22 mouse cellular contexts compared by ENCODE assay signal in the genomic region with DNA sequence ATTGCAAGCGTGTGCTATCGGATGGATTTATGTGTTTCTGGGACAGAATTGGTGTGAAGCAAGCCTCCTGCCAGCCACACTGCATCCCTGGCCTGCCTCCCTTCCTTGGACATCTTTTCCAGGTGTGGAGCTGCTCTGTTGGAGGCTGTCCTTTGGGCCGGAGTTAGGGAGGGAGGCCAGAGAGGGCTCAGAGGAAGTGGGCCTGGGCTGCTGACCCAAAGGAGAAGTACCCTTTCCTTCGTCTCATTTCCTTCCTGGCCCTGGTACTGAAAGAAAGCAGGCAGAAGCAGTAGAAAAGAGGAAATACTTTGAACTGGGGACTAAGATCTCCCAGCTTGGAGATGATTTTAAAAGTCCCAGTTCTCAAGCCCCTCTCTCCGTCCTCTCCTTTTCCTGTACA. TPM values are rescaled to one million over a fixed set of nuclear protein-coding genes. Genes with fewer than 3 reads are reported as not detected.
DNase-seq lines count a peak whose midpoint lies in the region; ATAC-seq and TF ChIP-seq lines count a peak whose summit lies in the region.
"Had no signal": no experiment of that assay in that cellular context is flagged by ENCODE, and none has a peak within 500 bp of the region (broad histone marks: within the 10 kb centered on the region; RNA-seq: fewer than 3 reads in every experiment).

No protein-coding gene starts in this region.

- H3K9me3 ChIP-seq in limb, embryonic 15.5 days, result no peaks in the 10 kb centered on the region
- H3K9me3 ChIP-seq in limb, embryonic 10.5 days (replicated peaks), result no peaks in the 10 kb centered on the region
- H3K9me3 ChIP-seq in liver, embryonic 11.5 days (ENCODE audit: control insufficient read depth, low read length), result no peaks in the 10 kb centered on the region
- H3K9me3 ChIP-seq in forebrain, embryonic 11.5 days (ENCODE audit: control insufficient read depth, low read length), result no peaks in the 10 kb centered on the region
- H3K9me3 ChIP-seq: embryonic facial prominence, embryonic 15.5 days; heart, embryonic 13.5 days; limb, embryonic 13.5 days; midbrain, embryonic 15.5 days; neural tube, embryonic 15.5 days had no signal

- H3K36me3 ChIP-seq in limb, embryonic 15.5 days, result peaks cover 3% of the 10 kb centered on the region; the same call in 1 of the 2 replicates
- H3K36me3 ChIP-seq in limb, embryonic 10.5 days, result peaks cover 14% of the 10 kb centered on the region
- H3K36me3 ChIP-seq in liver, embryonic 11.5 days (ENCODE audit: control insufficient read depth, insufficient read depth, low read length), result peaks cover 8% of the 10 kb centered on the region
- no peaks in the 10 kb centered on the region for H3K36me3 ChIP-seq in forebrain, embryonic 11.5 days (ENCODE audit: control insufficient read depth, insufficient read depth, low read length)
- H3K36me3 ChIP-seq: embryonic facial prominence, embryonic 15.5 days; midbrain, embryonic 15.5 days had no signal

- TF ChIP-seq CTCF in bone marrow, adult 2 months (IDR thresholded peaks at IDR 0.05; ENCODE audit: control insufficient read depth, insufficient read depth, low read length), result no peak

- DNase-seq in limb, embryonic 10.5 days (ENCODE audit: low spot score), result no peak
- no peak for DNase-seq in liver, embryonic 11.5 days (ENCODE audit: low spot score)
- no peak for DNase-seq in gastrocnemius, postnatal 25 days
- DNase-seq in forebrain, embryonic 11.5 days (ENCODE audit: low spot score), result no peak
- no peak for DNase-seq in urinary bladder, postnatal 4 days (ENCODE audit: low spot score in 2 of 2)
- DNase-seq: adrenal gland, adult 2 months; cerebellum, adult 11 months; cerebellum, postnatal 25 days; gastrocnemius, adult 2 months; kidney, adult 18-20 months; retina, postnatal 1 day; thymus, postnatal 25 days had no signal

- WGBS in limb, embryonic 15.5 days, result 86% methylated on average over 5 of the region's 5 CpGs
- 89% methylated on average over 5 of the region's 5 CpGs for WGBS in limb, embryonic 10.5 days
- 38% methylated on average over 5 of the region's 5 CpGs for WGBS in bone marrow, adult 2 months
- 82% methylated on average over 5 of the region's 5 CpGs for WGBS in liver, embryonic 11.5 days
- WGBS in forebrain, embryonic 11.5 days, result 90% methylated on average over 5 of the region's 5 CpGs

- H3K27me3 ChIP-seq in limb, embryonic 15.5 days, result no peaks in the 10 kb centered on the region
- H3K27me3 ChIP-seq in limb, embryonic 10.5 days (ENCODE audit: low read depth, poor library complexity, severe bottlenecking), result no peaks in the 10 kb centered on the region
- H3K27me3 ChIP-seq in liver, embryonic 11.5 days (replicated peaks; ENCODE audit: control insufficient read depth, insufficient read depth, low read length), result no peaks in the 10 kb centered on the region
- H3K27me3 ChIP-seq in forebrain, embryonic 11.5 days (ENCODE audit: control insufficient read depth, insufficient read depth, low read length), result no peaks in the 10 kb centered on the region
- H3K27me3 ChIP-seq: embryonic facial prominence, embryonic 15.5 days; heart, embryonic 13.5 days; limb, embryonic 13.5 days; midbrain, embryonic 15.5 days; neural tube, embryonic 15.5 days had no signal

- no peak overlapping the region for H3K4me2 ChIP-seq in limb, embryonic 15.5 days
- no peak overlapping the region for H3K4me2 ChIP-seq in liver, embryonic 11.5 days
- no peak overlapping the region for H3K4me2 ChIP-seq in forebrain, embryonic 11.5 days (ENCODE audit: low read depth, low read length, severe bottlenecking)
- H3K4me2 ChIP-seq: embryonic facial prominence, embryonic 15.5 days; heart, embryonic 13.5 days; limb, embryonic 13.5 days; midbrain, embryonic 15.5 days; neural tube, embryonic 15.5 days had no signal

- no peak overlapping the region for H3K4me3 ChIP-seq in limb, embryonic 15.5 days
- H3K4me3 ChIP-seq in limb, embryonic 10.5 days, result no peak overlapping the region
- no peak overlapping the region for H3K4me3 ChIP-seq in bone marrow, adult 2 months (replicated peaks; ENCODE audit: control insufficient read depth, low read depth, low read length)
- H3K4me3 ChIP-seq in liver, embryonic 11.5 days (ENCODE audit: low read depth, low read length), result no peak overlapping the region
- no peak overlapping the region for H3K4me3 ChIP-seq in forebrain, embryonic 11.5 days (ENCODE audit: low read depth, low read length)
- H3K4me3 ChIP-seq: embryonic facial prominence, embryonic 15.5 days; gastrocnemius, adult 2 months; heart, embryonic 13.5 days; limb, embryonic 13.5 days; midbrain, embryonic 15.5 days; neural tube, embryonic 15.5 days had no signal

- H3K9ac ChIP-seq in limb, embryonic 15.5 days, result no peak overlapping the region
- H3K9ac ChIP-seq in liver, embryonic 11.5 days (ENCODE audit: low read depth, low read length), result no peak overlapping the region
- no peak overlapping the region for H3K9ac ChIP-seq in forebrain, embryonic 11.5 days (ENCODE audit: low read length)
- H3K9ac ChIP-seq: embryonic facial prominence, embryonic 15.5 days; heart, embryonic 13.5 days; limb, embryonic 13.5 days; midbrain, embryonic 15.5 days; neural tube, embryonic 15.5 days had no signal

- 0 out of 2 replicates have a peak, but pooled peaks have one; percentile 27 for TF ChIP-seq POLR2A in bone marrow, adult 2 months (IDR thresholded peaks at IDR 0.05; ENCODE audit: borderline replicate concordance, control insufficient read depth, low read depth, low read length)

- no peak for ATAC-seq in limb, embryonic 15.5 days (ENCODE audit: insufficient number of reproducible peaks, low FRiP score, low TSS enrichment, low read depth)
- no peak for ATAC-seq in liver, embryonic 11.5 days (replicated peaks; ENCODE audit: low FRiP score)
- peak; percentile 74 for ATAC-seq in megakaryocyte, adult 5-6 weeks (ENCODE audit: poor library complexity, severe bottlenecking)
- ATAC-seq in forebrain, embryonic 11.5 days (replicated peaks; ENCODE audit: low FRiP score), result no peak
- ATAC-seq: lung, postnatal 0 days; midbrain, embryonic 15.5 days had no signal

- 0 out of 2 replicates have a peak overlapping the region, but pooled peaks have one; percentile 7 for H3K27ac ChIP-seq in limb, embryonic 15.5 days
- no peak overlapping the region for H3K27ac ChIP-seq in limb, embryonic 10.5 days
- H3K27ac ChIP-seq in bone marrow, adult 2 months (ENCODE audit: control insufficient read depth, insufficient read depth, low read depth, low read length, poor library complexity), result peak overlapping the region; percentile 69
- peak overlapping the region; percentile 8; the same call in 1 of the 2 replicates for H3K27ac ChIP-seq in liver, embryonic 11.5 days (ENCODE audit: low read depth, low read length)
- H3K27ac ChIP-seq in forebrain, embryonic 11.5 days (ENCODE audit: low read depth, low read length), result no peak overlapping the region
- H3K27ac ChIP-seq: embryonic facial prominence, embryonic 15.5 days; kidney, postnatal 0 days; limb, embryonic 13.5 days; midbrain, embryonic 15.5 days; neural tube, embryonic 15.5 days had no signal

- H3K4me1 ChIP-seq in limb, embryonic 15.5 days, result peaks cover 56% of the 10 kb centered on the region
- peaks cover 59% of the 10 kb centered on the region for H3K4me1 ChIP-seq in limb, embryonic 10.5 days
- peaks cover 22% of the 10 kb centered on the region for H3K4me1 ChIP-seq in bone marrow, adult 2 months (ENCODE audit: control insufficient read depth, insufficient read depth, low read length)
- peaks cover 33% of the 10 kb centered on the region for H3K4me1 ChIP-seq in liver, embryonic 11.5 days (replicated peaks; ENCODE audit: control insufficient read depth, insufficient read depth, low read length)
- H3K4me1 ChIP-seq in forebrain, embryonic 11.5 days (replicated peaks; ENCODE audit: control insufficient read depth, insufficient read depth, low read length), result no peaks in the 10 kb centered on the region

RNA-seq across cellular contexts. Expression of gene Arrb1, which starts 14.4 kb away (rescaled TPM):
- polyA plus RNA-seq in limb, embryonic 15.5 days (2015; fragmentation: Nextera tagmentation; extraction: Ambion mirVana), result 5.8 and 7.4 TPM in 2 replicates
- polyA plus RNA-seq in limb, embryonic 10.5 days (2016; fragmentation: Nextera tagmentation; extraction: Ambion mirVana), result 8.8 and 10.0 TPM in 2 replicates
- polyA plus RNA-seq in bone marrow, adult 2 months (2011; ENCODE audit: insufficient read depth, insufficient read length, low replicate concordance, missing spikeins), result 80.4 and 89.7 TPM in 2 replicates
- 27.9 and 28.9 TPM in 2 replicates for polyA plus RNA-seq in liver, embryonic 11.5 days (2014; fragmentation: Nextera tagmentation; extraction: Ambion mirVana)
- 41.1 and 43.8 TPM in 2 replicates for total RNA-seq in megakaryocyte, adult 5-6 weeks (2015)
- total RNA-seq in megakaryocyte, adult 5-6 weeks (2017), result 91.7 and 96.9 TPM in 2 replicates
- total RNA-seq in gastrocnemius, postnatal 25 days (2021), result 10 to 100 TPM; 12.4 to 15.6 TPM
- 4.0 and 4.2 TPM in 2 replicates for polyA plus RNA-seq in forebrain, embryonic 11.5 days (2014; fragmentation: Nextera tagmentation; extraction: Ambion mirVana)

Comparison
In these comparisons a context has a peak if more than half of its experiments do, and no peak if none do; other contexts are left out.
1. H3K27ac ChIP-seq: peak in limb, embryonic 15.5 days (single experiment), bone marrow, adult 2 months (single experiment) and liver, embryonic 11.5 days (single experiment); none in limb, embryonic 10.5 days (single experiment) and forebrain, embryonic 11.5 days (single experiment).